Mouse (Mus musculus): ENCODE measurements around the gene Olfr1039. TPM values are rescaled to one million over a fixed set of nuclear protein-coding genes. Genes with fewer than 3 reads are reported as not detected.
"Not testable (repeated sequence)": the region's sequence is repeated elsewhere in the genome, so short reads cannot be mapped to it uniquely, and the experiment has no call there.

Gene Olfr1039
- polyA plus RNA-seq (2016; fragmentation: Nextera tagmentation; extraction: Ambion mirVana): not detected in 2 replicates

DNA sequence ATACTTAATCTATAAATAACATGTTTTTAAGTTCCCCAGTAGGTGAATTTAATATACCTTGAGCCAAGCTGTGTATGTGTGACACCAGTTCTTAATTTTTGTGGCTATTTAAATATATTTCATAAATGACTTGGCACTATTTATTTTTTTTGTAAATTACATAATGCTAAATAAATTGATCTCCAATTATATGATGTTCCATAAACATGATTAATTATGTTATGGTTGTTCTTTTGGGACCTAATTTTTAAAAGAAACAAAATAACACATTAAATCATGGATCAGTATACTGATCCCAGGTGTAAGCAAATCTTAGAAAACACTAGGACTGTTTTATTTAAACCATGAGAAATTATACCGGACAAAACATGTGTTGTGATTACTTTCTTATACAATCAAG lies at the start of gene Olfr1039:
Gene Olfr1039 (minus strand): TSS at position 101 of the 400 bp plus-strand sequence.
- H3K9ac ChIP-seq: no peak within 1 kb of the TSS
- 81% methylated on average over 1 of the region's 1 CpGs for WGBS
- H3K36me3 ChIP-seq: no peaks in the 10 kb centered on the region
- no peak within 1 kb of the TSS for H3K4me3 ChIP-seq
- no peaks in the 10 kb centered on the region for H3K27me3 ChIP-seq (replicated peaks)
- ATAC-seq (ENCODE audit: insufficient number of reproducible peaks, low FRiP score): no peak
- no peak within 1 kb of the TSS for H3K4me2 ChIP-seq
- H3K4me1 ChIP-seq (replicated peaks): no peaks in the 10 kb centered on the region
- H3K27ac ChIP-seq (ENCODE audit: poor library complexity, severe bottlenecking): no peak within 1 kb of the TSS
- H3K9me3 ChIP-seq (replicated peaks): no peaks in the 10 kb centered on the region

DNA sequence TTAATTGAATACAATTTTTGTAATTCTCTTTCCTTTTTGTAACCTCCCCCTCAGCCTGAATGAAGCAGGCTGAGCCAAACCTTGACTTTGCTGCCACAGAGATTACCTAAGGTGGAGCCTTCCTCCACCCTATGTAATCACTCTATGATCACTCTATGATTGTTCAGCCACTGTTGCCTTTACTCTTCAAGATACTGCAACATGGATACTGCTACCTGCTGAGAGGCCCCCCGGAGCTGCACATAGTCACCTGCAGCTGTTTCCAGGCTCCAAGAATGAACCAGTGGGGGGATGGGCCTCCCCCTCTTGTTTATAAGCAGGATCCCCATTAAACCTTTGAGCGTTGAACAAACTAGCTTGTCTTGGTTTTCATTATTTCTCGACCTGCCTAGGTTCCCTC lies 44.2 kb upstream of the Olfr1039 start:
- WGBS: 81% methylated on average over 3 of the region's 3 CpGs
- no peaks in the 10 kb centered on the region for H3K27me3 ChIP-seq (replicated peaks)

DNA sequence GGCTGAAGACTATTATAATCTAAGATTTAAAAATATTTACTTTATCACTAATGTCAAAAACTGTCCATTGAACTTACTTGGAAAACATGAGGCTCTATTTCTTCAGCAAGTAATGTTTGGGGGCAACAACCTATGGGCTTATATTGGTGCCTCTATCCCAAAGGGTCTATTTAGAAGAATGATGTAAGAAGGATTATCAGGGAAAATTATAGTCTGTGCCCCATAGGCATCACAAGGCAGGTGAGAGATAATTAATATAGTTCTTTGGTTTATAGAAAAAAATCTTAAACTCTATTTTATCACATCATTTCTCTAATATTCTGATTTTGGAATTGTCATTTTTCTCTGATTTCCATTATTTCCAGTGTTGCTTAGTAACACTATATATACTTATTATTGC lies 42.0 kb upstream of the Olfr1039 start, which contains the start of gene Olfr1044:
Gene Olfr1044 (minus strand): TSS at position 101 of the 400 bp plus-strand sequence.
- Histone ChIP-seq H3K4me3 (no peak within 1 kb of the TSS), H3K4me2 (no peak within 1 kb of the TSS)
- no peak for ATAC-seq (ENCODE audit: insufficient number of reproducible peaks, low FRiP score)

More for the DNA sequence above, 44.2 kb upstream of the Olfr1039 start:
- H3K27ac ChIP-seq (ENCODE audit: poor library complexity, severe bottlenecking): no peak overlapping the region
- no peak for ATAC-seq (ENCODE audit: insufficient number of reproducible peaks, low FRiP score)
- no peaks in the 10 kb centered on the region for H3K4me1 ChIP-seq (replicated peaks)
- no peaks in the 10 kb centered on the region for H3K9me3 ChIP-seq (replicated peaks)
- no peak overlapping the region for H3K4me2 ChIP-seq
- no peak overlapping the region for H3K9ac ChIP-seq
- H3K4me3 ChIP-seq: no peak overlapping the region
- no peaks in the 10 kb centered on the region for H3K36me3 ChIP-seq

DNA sequence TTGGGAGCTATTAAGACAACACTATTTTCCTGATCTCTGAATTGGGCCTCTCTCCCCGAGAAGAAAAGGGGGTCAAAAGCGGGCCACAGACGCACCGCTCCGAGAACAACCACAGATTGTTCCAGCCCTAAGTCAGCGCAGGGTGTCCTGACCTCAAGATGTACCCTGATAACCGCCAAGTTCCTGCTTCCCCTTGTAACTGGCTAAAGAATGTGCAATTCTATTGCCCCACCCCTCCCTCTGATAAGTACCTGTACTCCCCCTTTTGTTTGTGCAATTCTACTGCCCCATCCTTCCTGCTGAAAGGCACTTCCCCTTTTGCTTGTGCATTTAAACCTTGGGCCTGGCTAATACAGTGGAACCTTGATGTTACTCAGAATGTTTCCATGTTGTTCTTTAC lies 39.7 kb upstream of the Olfr1039 start:
- 77% methylated on average over 7 of the region's 7 CpGs for WGBS
- H3K27ac ChIP-seq (ENCODE audit: poor library complexity, severe bottlenecking): not testable (repeated sequence)

More for the DNA sequence above, 42.0 kb upstream of the Olfr1039 start, which contains the start of gene Olfr1044:
- no peak within 1 kb of the TSS for H3K9ac ChIP-seq
- H3K4me1 ChIP-seq (replicated peaks): no peaks in the 10 kb centered on the region
- no peaks in the 10 kb centered on the region for H3K9me3 ChIP-seq (replicated peaks)
- no peak within 1 kb of the TSS for H3K27ac ChIP-seq (ENCODE audit: poor library complexity, severe bottlenecking)
- H3K36me3 ChIP-seq: no peaks in the 10 kb centered on the region
- no peaks in the 10 kb centered on the region for H3K27me3 ChIP-seq (replicated peaks)

DNA sequence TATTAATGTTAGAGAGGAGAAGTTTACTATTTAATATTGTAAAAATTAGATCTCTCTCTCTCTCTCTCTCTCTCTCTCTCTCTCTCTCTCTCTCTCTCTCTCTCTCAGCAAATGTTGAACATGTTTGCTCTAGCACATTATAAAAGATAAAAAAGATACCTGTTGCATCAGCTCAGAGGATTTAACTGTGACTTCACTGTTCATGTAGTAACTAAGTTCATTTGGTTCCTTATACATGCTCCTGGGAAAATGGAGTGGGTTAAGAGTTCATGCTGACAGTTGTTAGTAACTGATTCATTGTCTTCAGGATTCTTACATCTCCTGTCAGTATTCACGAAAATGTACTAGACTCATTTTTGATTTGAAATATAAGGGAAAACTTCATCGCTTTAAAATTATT lies 31.7 kb upstream of the Olfr1039 start, which contains the start of gene Olfr1043:
Gene Olfr1043 (minus strand): TSS at position 101 of the 400 bp plus-strand sequence.
- H3K4me2 ChIP-seq: no peak within 1 kb of the TSS
- 74% methylated on average over 2 of the region's 2 CpGs for WGBS
- H3K27me3 ChIP-seq (replicated peaks): no peaks in the 10 kb centered on the region
- no peak within 1 kb of the TSS for H3K4me3 ChIP-seq
- H3K4me1 ChIP-seq (replicated peaks): no peaks in the 10 kb centered on the region
- no peaks in the 10 kb centered on the region for H3K36me3 ChIP-seq
- no peaks in the 10 kb centered on the region for H3K9me3 ChIP-seq (replicated peaks)
- no peak for ATAC-seq (ENCODE audit: insufficient number of reproducible peaks, low FRiP score)
- no peak within 1 kb of the TSS for H3K9ac ChIP-seq
- H3K27ac ChIP-seq (ENCODE audit: poor library complexity, severe bottlenecking): no peak within 1 kb of the TSS

More for the DNA sequence above, 39.7 kb upstream of the Olfr1039 start:
- H3K9me3 ChIP-seq (replicated peaks); H3K4me2 ChIP-seq; H3K4me1 ChIP-seq (replicated peaks); H3K27me3 ChIP-seq (replicated peaks); H3K36me3 ChIP-seq; H3K9ac ChIP-seq; H3K4me3 ChIP-seq; ATAC-seq (ENCODE audit: insufficient number of reproducible peaks, low FRiP score): not testable (repeated sequence)

DNA sequence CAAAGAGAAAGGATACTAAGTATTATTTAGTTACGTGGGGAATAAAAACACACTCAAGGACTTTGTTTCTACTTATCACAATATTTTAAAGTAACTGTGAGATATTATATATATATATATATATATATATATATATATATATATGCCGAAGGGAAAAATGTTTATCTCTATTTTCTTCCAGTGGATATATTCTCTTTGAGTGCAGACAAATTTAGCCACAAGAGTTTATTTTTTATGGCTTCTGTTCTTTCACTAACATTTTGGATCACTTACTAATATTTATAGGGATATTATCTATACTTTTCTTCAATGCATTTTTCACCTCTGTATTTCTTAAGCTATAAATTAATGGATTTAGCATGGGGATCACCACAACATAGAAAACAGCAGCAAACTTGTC lies 26.0 kb upstream of the Olfr1039 start, which contains the start of gene Olfr1042:
Gene Olfr1042 (minus strand): TSS at position 101 of the 400 bp plus-strand sequence.
- H3K4me3 ChIP-seq: no peak within 1 kb of the TSS
- no peaks in the 10 kb centered on the region for H3K36me3 ChIP-seq
- H3K4me2 ChIP-seq: no peak within 1 kb of the TSS
- ATAC-seq (ENCODE audit: insufficient number of reproducible peaks, low FRiP score): no peak
- H3K9me3 ChIP-seq (replicated peaks): no peaks in the 10 kb centered on the region
- H3K4me1 ChIP-seq (replicated peaks): no peaks in the 10 kb centered on the region
- no peak within 1 kb of the TSS for H3K9ac ChIP-seq
- no peaks in the 10 kb centered on the region for H3K27me3 ChIP-seq (replicated peaks)
- 78% methylated on average over 2 of the region's 2 CpGs for WGBS
- H3K27ac ChIP-seq (ENCODE audit: poor library complexity, severe bottlenecking): no peak within 1 kb of the TSS

DNA sequence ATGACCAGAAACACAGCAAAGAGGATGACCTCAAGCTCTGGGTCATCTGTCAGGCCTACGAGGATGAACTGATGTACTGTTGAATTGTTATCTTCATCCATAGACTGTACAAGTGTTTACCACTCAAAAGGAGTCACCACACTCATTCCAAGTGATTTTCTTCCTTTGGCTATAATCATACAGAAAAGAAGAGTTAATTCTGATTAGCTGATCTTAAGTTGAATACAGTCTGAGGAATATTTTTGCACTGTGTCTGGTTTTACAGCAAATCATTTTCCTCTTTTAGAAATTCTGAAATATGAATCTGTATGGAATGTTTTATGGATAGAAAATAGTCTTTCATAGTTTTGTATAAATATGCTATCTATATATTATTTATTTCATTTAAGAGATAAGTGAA lies 10.9 kb upstream of the Olfr1039 start, which contains the start of gene Olfr1040:
Gene Olfr1040 (minus strand): TSS at position 101 of the 400 bp plus-strand sequence.
- Histone ChIP-seq H3K27ac (ENCODE audit: poor library complexity, severe bottlenecking) (no peak within 1 kb of the TSS), H3K9me3 (replicated peaks) (no peaks in the 10 kb centered on the region), H3K4me2 (no peak within 1 kb of the TSS), H3K9ac (no peak within 1 kb of the TSS), H3K4me1 (replicated peaks) (no peaks in the 10 kb centered on the region), H3K36me3 (no peaks in the 10 kb centered on the region), H3K27me3 (replicated peaks) (no peaks in the 10 kb centered on the region), H3K4me3 (no peak within 1 kb of the TSS)
- WGBS: 88% methylated on average over 1 of the region's 1 CpGs
- ATAC-seq (ENCODE audit: insufficient number of reproducible peaks, low FRiP score): no peak

DNA sequence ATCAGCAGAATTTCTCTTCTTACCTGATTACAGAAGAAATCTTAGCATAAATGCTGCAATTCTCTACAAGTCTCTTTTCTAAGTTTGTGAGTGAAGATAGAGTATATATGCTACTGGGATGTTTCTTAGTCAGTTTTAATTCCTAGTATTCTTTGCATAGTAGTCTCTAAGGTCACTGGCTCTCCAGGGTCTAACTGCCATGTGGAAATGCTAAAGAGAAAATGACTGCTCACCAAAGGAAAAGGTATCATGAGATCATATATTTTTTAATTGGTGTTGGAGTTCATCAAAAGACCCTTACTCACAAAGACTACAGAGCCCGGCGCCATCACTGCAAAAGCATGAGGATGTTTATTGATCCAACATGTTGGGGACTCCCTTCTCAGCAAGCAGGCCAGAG lies 48.4 kb downstream of the Olfr1039 start, which contains the start of gene Olfr1037:
Gene Olfr1037 (minus strand): TSS at position 101 of the 400 bp plus-strand sequence.
- Histone ChIP-seq H3K4me1 (replicated peaks) (no peaks in the 10 kb centered on the region), H3K9ac (no peak within 1 kb of the TSS), H3K27me3 (replicated peaks) (no peaks in the 10 kb centered on the region), H3K27ac (ENCODE audit: poor library complexity, severe bottlenecking) (no peak within 1 kb of the TSS), H3K36me3 (no peaks in the 10 kb centered on the region), H3K4me2 (no peak within 1 kb of the TSS), H3K9me3 (replicated peaks) (no peaks in the 10 kb centered on the region), H3K4me3 (no peak within 1 kb of the TSS)
- no peak for ATAC-seq (ENCODE audit: insufficient number of reproducible peaks, low FRiP score)
- 82% methylated on average over 2 of the region's 2 CpGs for WGBS

DNA sequence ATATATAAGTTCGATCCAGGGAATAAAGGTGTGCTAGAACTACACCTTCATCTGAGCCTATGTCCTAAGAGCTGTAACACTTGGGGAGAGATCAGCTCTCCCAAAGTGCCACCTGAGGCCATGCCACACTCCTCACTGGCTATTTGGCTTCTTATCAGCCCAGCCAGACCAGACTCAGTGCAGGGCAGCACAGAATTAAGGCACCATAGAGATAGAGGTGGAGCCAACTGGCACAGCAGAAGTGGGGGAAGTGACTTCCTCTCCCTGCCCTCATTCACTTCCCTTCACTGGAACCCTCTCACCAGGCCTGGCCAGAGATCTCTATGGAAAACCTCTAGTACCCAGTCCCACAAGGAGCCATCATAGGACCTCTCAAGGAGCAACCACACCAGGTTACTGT lies 55.2 kb downstream of the Olfr1039 start:
- not testable (repeated sequence) for H3K4me1 ChIP-seq (replicated peaks); H3K9ac ChIP-seq; H3K27ac ChIP-seq (ENCODE audit: poor library complexity, severe bottlenecking); H3K27me3 ChIP-seq (replicated peaks); H3K36me3 ChIP-seq; H3K4me3 ChIP-seq; ATAC-seq (ENCODE audit: insufficient number of reproducible peaks, low FRiP score); H3K4me2 ChIP-seq; H3K9me3 ChIP-seq (replicated peaks)
- WGBS: 75% methylated on average over 1 of the region's 1 CpGs

Other genes with a start within 250 kb of the Olfr1039 start
- not detected in 2 replicates for gene Olfr1024, start 230.9 kb downstream of the Olfr1039 start, polyA plus RNA-seq (2016; fragmentation: Nextera tagmentation; extraction: Ambion mirVana)
- not detected in 2 replicates for gene Olfr1025-ps1, start 220.7 kb downstream of the Olfr1039 start, polyA plus RNA-seq (2016; fragmentation: Nextera tagmentation; extraction: Ambion mirVana)
- gene Olfr1026, start 214.4 kb downstream of the Olfr1039 start, polyA plus RNA-seq (2016; fragmentation: Nextera tagmentation; extraction: Ambion mirVana): not detected in 2 replicates
- not detected in 2 replicates for gene Olfr1028, start 185.5 kb downstream of the Olfr1039 start, polyA plus RNA-seq (2016; fragmentation: Nextera tagmentation; extraction: Ambion mirVana)
- not detected in 2 replicates for gene Olfr1029, start 162.0 kb downstream of the Olfr1039 start, polyA plus RNA-seq (2016; fragmentation: Nextera tagmentation; extraction: Ambion mirVana)
- not detected in 2 replicates for gene Olfr1030, start 156.7 kb downstream of the Olfr1039 start, polyA plus RNA-seq (2016; fragmentation: Nextera tagmentation; extraction: Ambion mirVana)
- not detected in 2 replicates for gene Olfr1031, start 145.6 kb downstream of the Olfr1039 start, polyA plus RNA-seq (2016; fragmentation: Nextera tagmentation; extraction: Ambion mirVana)
- not detected in 2 replicates for gene Olfr1032, start 130.4 kb downstream of the Olfr1039 start, polyA plus RNA-seq (2016; fragmentation: Nextera tagmentation; extraction: Ambion mirVana)
- 1.3 and 1.4 TPM in 2 replicates for gene Olfr1033, start 115.3 kb downstream of the Olfr1039 start, polyA plus RNA-seq (2016; fragmentation: Nextera tagmentation; extraction: Ambion mirVana)
- not detected in 2 replicates for gene Olfr1034, start 90.1 kb downstream of the Olfr1039 start, polyA plus RNA-seq (2016; fragmentation: Nextera tagmentation; extraction: Ambion mirVana)
- gene Olfr1036, start 61.9 kb downstream of the Olfr1039 start, polyA plus RNA-seq (2016; fragmentation: Nextera tagmentation; extraction: Ambion mirVana): not detected in 2 replicates
- not detected in 2 replicates for gene Olfr1037, start 48.5 kb downstream of the Olfr1039 start, polyA plus RNA-seq (2016; fragmentation: Nextera tagmentation; extraction: Ambion mirVana)
- gene Olfr1040, start 10.8 kb upstream of the Olfr1039 start, polyA plus RNA-seq (2016; fragmentation: Nextera tagmentation; extraction: Ambion mirVana): not detected in 2 replicates
- gene Olfr1042, start 25.9 kb upstream of the Olfr1039 start, polyA plus RNA-seq (2016; fragmentation: Nextera tagmentation; extraction: Ambion mirVana): not detected in 2 replicates
- gene Olfr1043, start 31.6 kb upstream of the Olfr1039 start, polyA plus RNA-seq (2016; fragmentation: Nextera tagmentation; extraction: Ambion mirVana): not detected in 2 replicates
- gene Olfr1044, start 41.9 kb upstream of the Olfr1039 start, polyA plus RNA-seq (2016; fragmentation: Nextera tagmentation; extraction: Ambion mirVana): not detected in 2 replicates
- not detected in 2 replicates for gene Olfr52, start 49.8 kb upstream of the Olfr1039 start, polyA plus RNA-seq (2016; fragmentation: Nextera tagmentation; extraction: Ambion mirVana)
- gene Olfr1045, start 67.1 kb upstream of the Olfr1039 start, polyA plus RNA-seq (2016; fragmentation: Nextera tagmentation; extraction: Ambion mirVana): not detected in 2 replicates
- gene Olfr1046, start 83.4 kb upstream of the Olfr1039 start, polyA plus RNA-seq (2016; fragmentation: Nextera tagmentation; extraction: Ambion mirVana): not detected in 2 replicates
- gene Olfr1047, start 95.5 kb upstream of the Olfr1039 start, polyA plus RNA-seq (2016; fragmentation: Nextera tagmentation; extraction: Ambion mirVana): not detected in 2 replicates
- gene Olfr1048, start 104.4 kb upstream of the Olfr1039 start, polyA plus RNA-seq (2016; fragmentation: Nextera tagmentation; extraction: Ambion mirVana): not detected in 2 replicates
- gene Olfr1049, start 122.4 kb upstream of the Olfr1039 start, polyA plus RNA-seq (2016; fragmentation: Nextera tagmentation; extraction: Ambion mirVana): not detected in 2 replicates
- not detected in 2 replicates for gene Olfr1051, start 143.2 kb upstream of the Olfr1039 start, polyA plus RNA-seq (2016; fragmentation: Nextera tagmentation; extraction: Ambion mirVana)
- gene Olfr1052, start 156.5 kb upstream of the Olfr1039 start, polyA plus RNA-seq (2016; fragmentation: Nextera tagmentation; extraction: Ambion mirVana): not detected in 2 replicates
- gene Olfr1053, start 179.4 kb upstream of the Olfr1039 start, polyA plus RNA-seq (2016; fragmentation: Nextera tagmentation; extraction: Ambion mirVana): not detected in 2 replicates
- not detected in 2 replicates for gene Olfr1054, start 199.5 kb upstream of the Olfr1039 start, polyA plus RNA-seq (2016; fragmentation: Nextera tagmentation; extraction: Ambion mirVana)
- not detected in 2 replicates for gene Olfr1055, start 214.4 kb upstream of the Olfr1039 start, polyA plus RNA-seq (2016; fragmentation: Nextera tagmentation; extraction: Ambion mirVana)
- not detected in 2 replicates for gene Olfr1056, start 226.5 kb upstream of the Olfr1039 start, polyA plus RNA-seq (2016; fragmentation: Nextera tagmentation; extraction: Ambion mirVana)
- not detected in 2 replicates for gene Olfr1057, start 242.5 kb upstream of the Olfr1039 start, polyA plus RNA-seq (2016; fragmentation: Nextera tagmentation; extraction: Ambion mirVana)

All from heart, embryonic 12.5 days (tissue).